Mouse (Mus musculus) right cerebral cortex, adult 2 months (tissue): Measurements from ENCODE around the gene Rbsn.

Experiments used
- DNase-seq, 2 experiments: peaks; one replicate each; pipeline ENCODE4 v3.0.0; 2021 to 2022; ENCODE audit warnings: low spot score in 2 of 2

The Rbsn gene

DNA sequence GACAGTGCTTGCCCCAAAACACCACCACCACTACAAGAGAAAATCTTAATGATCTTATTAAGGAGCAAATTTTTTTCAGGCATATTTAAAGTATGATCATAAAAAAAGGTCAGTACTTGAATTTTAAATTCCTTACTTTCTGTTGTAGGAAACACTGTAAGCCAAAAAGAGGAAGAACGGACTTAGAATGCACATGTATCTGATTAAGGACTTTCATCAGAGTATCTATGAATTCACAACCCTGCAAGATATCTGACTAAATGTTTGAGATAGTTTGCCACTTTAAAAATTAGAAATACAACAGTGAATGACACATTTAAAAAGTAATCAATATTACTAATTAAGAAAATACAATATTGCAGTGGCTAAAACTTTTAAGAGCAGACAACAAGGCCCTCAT, 38.3 kb downstream of the Rbsn start:
- no peak for DNase-seq

DNA sequence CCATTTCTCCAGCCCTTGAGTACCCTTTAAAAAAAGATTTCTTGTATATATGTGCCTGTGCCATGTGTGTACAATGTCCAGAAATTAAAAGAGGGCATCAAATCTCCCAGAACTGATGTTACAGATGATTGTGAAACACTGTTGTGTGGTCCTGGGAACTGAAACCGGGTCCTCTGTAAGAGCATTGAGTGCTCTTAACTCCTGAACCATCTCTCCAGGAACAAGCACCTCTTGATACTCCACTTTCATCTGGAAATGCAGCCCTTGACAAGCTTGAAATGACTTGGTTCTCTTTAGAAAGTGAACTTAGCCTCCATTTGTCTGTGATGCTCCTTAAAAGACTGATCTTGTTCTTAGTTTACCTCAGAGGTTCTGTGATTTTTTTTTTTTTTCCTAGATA, 52.0 kb downstream of the Rbsn start:
- no peak for DNase-seq

DNA sequence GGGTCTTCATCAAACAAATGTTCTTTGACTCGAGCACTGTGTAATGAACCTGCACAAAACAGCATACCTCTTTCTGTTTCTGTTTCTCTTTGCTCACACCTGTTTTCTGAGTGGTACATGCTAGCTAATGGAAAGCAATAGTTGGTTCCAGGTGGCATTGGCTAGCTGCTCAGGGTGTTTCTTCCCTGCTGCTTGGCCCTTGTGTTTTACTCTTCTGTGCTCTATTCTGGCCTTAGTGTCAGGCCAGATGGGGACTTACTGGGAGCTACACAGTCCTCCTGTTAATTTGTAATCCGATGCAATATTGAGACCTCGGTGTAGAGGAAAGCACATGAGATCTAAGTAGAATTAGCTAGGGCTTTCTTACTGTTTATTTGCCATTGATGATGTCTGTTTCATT, 55.9 kb downstream of the Rbsn start:
- no peak for DNase-seq

DNA sequence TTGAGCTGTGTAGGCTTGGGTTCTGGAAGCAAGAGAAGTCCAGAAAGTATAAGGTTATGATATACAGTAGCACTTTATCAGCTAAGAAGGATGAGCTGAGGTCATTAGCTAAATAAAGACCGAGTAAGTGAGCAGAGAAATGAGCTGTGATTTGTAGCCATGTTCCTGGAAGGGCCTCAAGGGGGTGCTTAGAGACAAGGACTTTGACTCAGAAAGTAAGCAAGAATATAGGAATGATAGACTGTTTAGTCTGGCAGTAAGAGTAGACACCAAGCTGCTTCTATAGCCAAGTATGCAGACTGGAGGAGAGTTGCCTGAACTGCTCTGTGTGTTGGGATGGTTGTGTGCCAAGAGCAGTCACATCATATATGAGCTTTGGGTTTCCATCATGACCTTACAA, 61.0 kb downstream of the Rbsn start:
- no peak for DNase-seq

DNA sequence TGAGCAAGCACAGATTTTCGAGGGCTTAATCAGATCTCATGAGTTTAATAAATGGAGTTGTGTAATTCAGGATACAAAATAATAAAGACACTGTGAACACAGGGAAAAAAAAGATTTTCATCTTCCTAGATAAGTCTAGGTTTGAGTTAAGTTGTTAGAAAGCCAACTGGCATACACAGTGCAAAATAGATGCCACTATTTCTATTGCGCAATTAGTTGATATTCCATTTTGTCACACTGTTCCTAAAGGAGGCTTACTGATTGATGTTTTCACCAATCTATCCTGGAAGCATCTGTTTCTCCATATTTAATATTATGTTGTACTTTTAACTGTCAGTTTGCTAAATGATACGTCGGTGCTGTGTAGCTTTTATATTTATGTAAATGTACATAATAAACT, 68.8 kb downstream of the Rbsn start:
- DNase-seq: no peak
